In the genomic region with DNA sequence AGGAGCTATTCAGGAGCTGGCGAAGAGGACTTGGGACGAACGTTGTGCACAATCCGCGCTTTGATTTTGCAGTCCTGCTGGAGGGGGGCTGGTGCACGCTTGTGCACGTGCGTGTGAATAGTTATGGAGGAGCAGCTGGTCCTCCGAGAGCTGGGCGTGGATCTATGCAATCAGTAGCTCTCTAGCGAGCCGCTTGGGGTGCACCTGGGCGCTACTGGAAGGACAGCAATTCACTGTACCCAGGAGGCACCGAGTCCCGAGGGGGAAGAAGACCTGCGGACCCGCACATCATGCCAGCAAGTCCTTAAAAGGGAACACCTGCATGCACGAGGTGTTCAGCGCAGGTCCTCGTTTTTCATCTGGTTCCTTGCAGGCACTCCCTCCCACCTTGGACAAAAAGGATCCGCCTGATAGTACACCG, we compare ENCODE assay signal across 8 mouse cellular contexts. TPM values are rescaled to one million over a fixed set of nuclear protein-coding genes. Genes with fewer than 3 reads are reported as not detected.
A peak's percentile ranks its signal among the peaks of the same experiment; 100 is the strongest.
DNase-seq lines count a peak whose midpoint lies in the region; ATAC-seq lines count a peak whose summit lies in the region.

No protein-coding gene starts in this region.

- H3K4me1 ChIP-seq in embryonic facial prominence, embryonic 13.5 days: peaks cover 41% of the 10 kb centered on the region
- peaks cover 49% of the 10 kb centered on the region for H3K4me1 ChIP-seq in hindbrain, embryonic 13.5 days (replicated peaks)

- 0 out of 2 replicates have a peak, but pooled peaks have one; percentile 17 for ATAC-seq in embryonic facial prominence, embryonic 13.5 days (ENCODE audit: insufficient number of reproducible peaks, insufficient read depth, low FRiP score, low TSS enrichment, low read depth)
- ATAC-seq in hindbrain, embryonic 13.5 days (ENCODE audit: low FRiP score): peak; percentile 31
- peak; percentile 42 for ATAC-seq in megakaryocyte, adult 5-6 weeks (ENCODE audit: poor library complexity, severe bottlenecking)

- no peaks in the 10 kb centered on the region for H3K9me3 ChIP-seq in embryonic facial prominence, embryonic 13.5 days
- H3K9me3 ChIP-seq in hindbrain, embryonic 13.5 days: no peaks in the 10 kb centered on the region

- H3K4me2 ChIP-seq in embryonic facial prominence, embryonic 13.5 days: peak overlapping the region; percentile 91
- H3K4me2 ChIP-seq in hindbrain, embryonic 13.5 days: peak overlapping the region; percentile 99

- H3K36me3 ChIP-seq in embryonic facial prominence, embryonic 13.5 days: no peaks in the 10 kb centered on the region
- H3K36me3 ChIP-seq in hindbrain, embryonic 13.5 days: no peaks in the 10 kb centered on the region

- H3K27me3 ChIP-seq in embryonic facial prominence, embryonic 13.5 days: peaks cover 16% of the 10 kb centered on the region; the same call in 1 of the 2 replicates
- peaks cover 18% of the 10 kb centered on the region for H3K27me3 ChIP-seq in hindbrain, embryonic 13.5 days

- no peak overlapping the region; the same call in 1 of the 2 replicates for H3K27ac ChIP-seq in embryonic facial prominence, embryonic 13.5 days
- peak overlapping the region; percentile 40; the same call in 1 of the 2 replicates for H3K27ac ChIP-seq in hindbrain, embryonic 13.5 days

- H3K9ac ChIP-seq in embryonic facial prominence, embryonic 13.5 days: peak overlapping the region; percentile 59
- peak overlapping the region; percentile 61 for H3K9ac ChIP-seq in hindbrain, embryonic 13.5 days

- H3K4me3 ChIP-seq in embryonic facial prominence, embryonic 13.5 days: peak overlapping the region; percentile 82
- peak overlapping the region; percentile 75 for H3K4me3 ChIP-seq in hindbrain, embryonic 13.5 days

- 1% methylated on average over 22 of the region's 22 CpGs for WGBS in embryonic facial prominence, embryonic 13.5 days
- 1% methylated on average over 22 of the region's 22 CpGs for WGBS in hindbrain, embryonic 13.5 days

- peak; percentile 88 for DNase-seq in A20 (ENCODE audit: low read depth, low spot score)
- peak; percentile 65 for DNase-seq in T-cell, adult 2 months (ENCODE audit: low spot score)
- DNase-seq in layer of hippocampus, postnatal 36 days: peak; percentile 46 to 54
- peak; percentile 31 for DNase-seq in right cerebral cortex, postnatal 14 days
- no peak for DNase-seq in gastrocnemius, adult 18-20 months (ENCODE audit: low spot score)

RNA-seq across cellular contexts. Expression of a gene that starts 0.9 kb away (rescaled TPM):
- 17.4 and 19.7 TPM in 2 replicates for polyA plus RNA-seq in embryonic facial prominence, embryonic 13.5 days (2015; fragmentation: Nextera tagmentation; extraction: Ambion mirVana)
- polyA plus RNA-seq in hindbrain, embryonic 13.5 days (2015; fragmentation: Nextera tagmentation; extraction: Ambion mirVana): 10.9 and 13.1 TPM in 2 replicates
- total RNA-seq in layer of hippocampus, postnatal 36 days (2021): 10 to 100 TPM; 11.8 to 12.0 TPM
- total RNA-seq in megakaryocyte, adult 5-6 weeks (2015): 3.8 TPM in 2 replicates
- total RNA-seq in megakaryocyte, adult 5-6 weeks (2017): 3.1 and 3.8 TPM in 2 replicates
- total RNA-seq in gastrocnemius, adult 18-20 months (2021): 10 to 100 TPM in 1 of 2 experiments, 1 to 10 TPM in 1; 6.9 to 11.3 TPM
